Mouse (Mus musculus) hindbrain, postnatal 0 days (tissue): ENCODE results near the gene Hddc3. TPM values are rescaled to one million over a fixed set of nuclear protein-coding genes. Genes with fewer than 3 reads are reported as not detected.

Source experiments
- ATAC-seq: fragments of 200-750 bp; cut with Nextera tagmentation; 2 replicates; pipeline ENCODE4 v1.8.0; 2017; ENCODE audit warnings: mild to moderate bottlenecking, moderate TSS enrichment, moderate library complexity
- DNase-seq: peaks from one replicate; pipeline ENCODE4 v3.0.0-alpha.2; 2015; ENCODE audit warnings: low spot score
- H3K27ac ChIP-seq: fragments of 300-500 bp; sonication (generic); 2 replicates; pipeline ENCODE4 v1.5.1; 2014; ENCODE audit warnings: mild to moderate bottlenecking
- H3K27me3 ChIP-seq: fragments of 300-500 bp; sonication (generic); 2 replicates; pipeline ENCODE4 v1.6.1; 2014; ENCODE audit warnings: low read length, mixed read lengths; ENCODE audit not compliant: insufficient read depth
- H3K36me3 ChIP-seq: fragments of 300-500 bp; sonication (generic); 2 replicates; pipeline ENCODE4 v1.6.1; 2014; ENCODE audit warnings: low read length, mixed read lengths; ENCODE audit not compliant: insufficient read depth
- H3K4me1 ChIP-seq: fragments of 300-500 bp; sonication (generic); 2 replicates; pipeline ENCODE4 v1.6.1; 2014; ENCODE audit warnings: antibody characterized with exemption, low read length, mixed read lengths; ENCODE audit not compliant: insufficient read depth
- H3K4me2 ChIP-seq: fragments of 300-500 bp; sonication (generic); 2 replicates; pipeline ENCODE4 v1.6.1; 2014; ENCODE audit warnings: low read depth, mild to moderate bottlenecking, low read length, moderate library complexity, mixed read lengths
- H3K4me3 ChIP-seq: fragments of 300-500 bp; sonication (generic); 2 replicates; pipeline ENCODE4 v1.5.1; 2014; ENCODE audit warnings: low read length
- H3K9ac ChIP-seq: fragments of 300-500 bp; sonication (generic); replicated peaks from 2 replicates; pipeline ENCODE4 v1.6.1; 2014; ENCODE audit warnings: mild to moderate bottlenecking, low read length, moderate library complexity, mixed read lengths
- H3K9me3 ChIP-seq: fragments of 300-500 bp; sonication (generic); 2 replicates; pipeline ENCODE4 v1.6.1; 2016; ENCODE audit warnings: low read length, mixed read lengths
- CTCF ChIP-seq: IDR thresholded peaks from 2 replicates; pipeline ENCODE4 v1.5.1; 2016; ENCODE audit warnings: antibody characterized with exemption, control low read depth, low read depth
- WGBS: fragments of 180-500 bp; shearing (Covaris S2); extraction: QIAGEN DNeasy Blood & Tissue Kit; methylation state at CpG from one replicate; pipeline ENCODE4 v1.1.7; 2014; 5-methylcytosine and 5-hydroxymethylcytosine counted together
- polyA plus RNA-seq: library from polyadenylated mRNA; unstranded; fragments of >200 nt; fragmentation: Nextera tagmentation; extraction: Ambion mirVana; gene quantifications from 2 replicates; pipeline ENCODE4 v1.2.1, GENCODE M21; 2015
- total RNA-seq: library from RNA; depleted of rRNA; stranded (reverse); fragments of >200 nt; gene quantifications from 2 replicates; pipeline ENCODE4 v1.2.3, GENCODE M21; 2014

Hddc3 gene
- total and polyA plus RNA-seq, 2 experiments from 2014 or later = 15.5 to 32.2 TPM

GRCm38 (mm10) chr7:80330278-80330677, 12.6 kb upstream of the Hddc3 start:
- H3K27me3 ChIP-seq = no peaks in the 10 kb centered on the region
- ATAC-seq (no peak), DNase-seq (no peak)
- no peak overlapping the region for H3K27ac ChIP-seq
- no peak overlapping the region for H3K4me3 ChIP-seq
- H3K4me2 ChIP-seq = no peak overlapping the region
- peaks cover 95% of the 10 kb centered on the region for H3K36me3 ChIP-seq
- no peak for TF ChIP-seq CTCF
- H3K9me3 ChIP-seq = no peaks in the 10 kb centered on the region
- no peaks in the 10 kb centered on the region for H3K4me1 ChIP-seq
- no peak overlapping the region for H3K9ac ChIP-seq
- WGBS = 71% methylated on average over 8 of the region's 8 CpGs

DNA sequence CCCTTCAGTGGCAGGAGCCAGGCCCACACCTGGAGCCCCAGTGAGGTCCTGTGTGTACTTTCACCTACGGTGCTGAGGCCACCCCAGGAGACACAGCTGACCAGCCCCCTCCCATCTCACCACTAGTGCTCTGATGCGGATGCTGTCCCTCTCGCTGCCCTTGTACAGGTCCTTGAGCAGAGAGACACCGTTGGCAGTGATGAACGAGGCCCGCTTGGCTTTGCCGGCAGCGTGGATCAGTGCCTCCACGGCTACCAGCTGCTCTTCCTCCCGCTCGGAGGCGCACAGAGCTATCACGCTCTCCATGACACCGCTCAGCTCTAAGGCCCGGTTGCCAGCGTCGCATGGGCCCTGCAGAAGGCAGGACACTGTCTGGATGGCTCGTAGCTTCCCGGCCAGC, 11.5 kb upstream of the Hddc3 start:
- no peak overlapping the region for H3K27ac ChIP-seq
- TF ChIP-seq CTCF = no peak
- H3K4me2 ChIP-seq = no peak overlapping the region
- no peak overlapping the region for H3K4me3 ChIP-seq
- H3K4me1 ChIP-seq = no peaks in the 10 kb centered on the region
- 91% methylated on average over 19 of the region's 19 CpGs for WGBS
- H3K9ac ChIP-seq = no peak overlapping the region
- DNase-seq = no peak
- H3K27me3 ChIP-seq = no peaks in the 10 kb centered on the region
- no peak for ATAC-seq
- no peaks in the 10 kb centered on the region for H3K9me3 ChIP-seq
- peaks cover 91% of the 10 kb centered on the region for H3K36me3 ChIP-seq

GRCm38 (mm10) chr7:80334848-80335247, 8.1 kb upstream of the Hddc3 start:
- WGBS = 93% methylated on average over 4 of the region's 4 CpGs

DNA sequence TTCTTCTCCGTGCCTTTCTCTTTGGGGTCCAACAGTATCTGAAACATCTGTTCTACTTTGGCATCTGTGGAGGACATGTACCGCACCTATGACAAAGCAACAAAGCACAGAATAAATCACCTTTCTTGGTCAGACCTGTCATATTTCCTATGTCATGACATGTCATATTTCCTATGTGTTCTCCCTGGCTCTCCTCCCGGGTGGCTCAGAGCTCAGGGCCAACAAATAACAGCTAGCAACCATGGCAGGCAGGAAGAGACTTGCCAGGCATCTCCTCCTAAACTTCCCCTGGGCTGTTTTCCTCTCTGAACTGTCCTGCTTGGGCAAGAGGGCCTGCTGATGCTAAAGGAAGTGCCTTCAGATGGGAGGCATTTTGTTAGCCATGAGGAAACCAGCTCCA, 6.0 kb upstream of the Hddc3 start:
- no peaks in the 10 kb centered on the region for H3K27me3 ChIP-seq
- peaks cover 47% of the 10 kb centered on the region for H3K36me3 ChIP-seq
- H3K9me3 ChIP-seq = no peaks in the 10 kb centered on the region
- DNase-seq = no peak
- no peak for TF ChIP-seq CTCF
- no peak overlapping the region for H3K4me2 ChIP-seq
- ATAC-seq = no peak
- H3K4me1 ChIP-seq = no peaks in the 10 kb centered on the region
- H3K27ac ChIP-seq = no peak overlapping the region
- H3K9ac ChIP-seq = no peak overlapping the region
- 89% methylated on average over 3 of the region's 3 CpGs for whole genome bisulfite sequencing
- H3K4me3 ChIP-seq = no peak overlapping the region

More at GRCm38 (mm10) chr7:80334848-80335247, 8.1 kb upstream of the Hddc3 start:
- no peak for TF ChIP-seq CTCF
- no peak overlapping the region for H3K27ac ChIP-seq
- H3K4me1 ChIP-seq = no peaks in the 10 kb centered on the region
- ATAC-seq (no peak), DNase-seq (no peak)
- H3K27me3 ChIP-seq = no peaks in the 10 kb centered on the region
- no peak overlapping the region for H3K4me3 ChIP-seq
- H3K9me3 ChIP-seq = no peaks in the 10 kb centered on the region
- H3K9ac ChIP-seq = no peak overlapping the region
- peaks cover 68% of the 10 kb centered on the region for H3K36me3 ChIP-seq
- no peak overlapping the region for H3K4me2 ChIP-seq

- peaks cover 6% of the 10 kb centered on the region; the same call in 1 of the 2 replicates for H3K4me1 ChIP-seq
- H3K9ac ChIP-seq = peak overlapping the region; percentile 70
- DNase-seq (peak; percentile 61), ATAC-seq (no peak)
- peaks cover 25% of the 10 kb centered on the region; the same call in 1 of the 2 replicates for H3K36me3 ChIP-seq
- H3K4me2 ChIP-seq = peak overlapping the region; percentile 81
- H3K9me3 ChIP-seq = no peaks in the 10 kb centered on the region
- WGBS = 5% methylated on average over 17 of the region's 17 CpGs
- no peak for TF ChIP-seq CTCF
- H3K27me3 ChIP-seq = no peaks in the 10 kb centered on the region
- H3K27ac ChIP-seq = peak overlapping the region; percentile 80
- H3K4me3 ChIP-seq = peak overlapping the region; percentile 50
These were observed 3.5 kb upstream of the Hddc3 start for GRCm38 (mm10) chr7:80339371-80339770.

DNA sequence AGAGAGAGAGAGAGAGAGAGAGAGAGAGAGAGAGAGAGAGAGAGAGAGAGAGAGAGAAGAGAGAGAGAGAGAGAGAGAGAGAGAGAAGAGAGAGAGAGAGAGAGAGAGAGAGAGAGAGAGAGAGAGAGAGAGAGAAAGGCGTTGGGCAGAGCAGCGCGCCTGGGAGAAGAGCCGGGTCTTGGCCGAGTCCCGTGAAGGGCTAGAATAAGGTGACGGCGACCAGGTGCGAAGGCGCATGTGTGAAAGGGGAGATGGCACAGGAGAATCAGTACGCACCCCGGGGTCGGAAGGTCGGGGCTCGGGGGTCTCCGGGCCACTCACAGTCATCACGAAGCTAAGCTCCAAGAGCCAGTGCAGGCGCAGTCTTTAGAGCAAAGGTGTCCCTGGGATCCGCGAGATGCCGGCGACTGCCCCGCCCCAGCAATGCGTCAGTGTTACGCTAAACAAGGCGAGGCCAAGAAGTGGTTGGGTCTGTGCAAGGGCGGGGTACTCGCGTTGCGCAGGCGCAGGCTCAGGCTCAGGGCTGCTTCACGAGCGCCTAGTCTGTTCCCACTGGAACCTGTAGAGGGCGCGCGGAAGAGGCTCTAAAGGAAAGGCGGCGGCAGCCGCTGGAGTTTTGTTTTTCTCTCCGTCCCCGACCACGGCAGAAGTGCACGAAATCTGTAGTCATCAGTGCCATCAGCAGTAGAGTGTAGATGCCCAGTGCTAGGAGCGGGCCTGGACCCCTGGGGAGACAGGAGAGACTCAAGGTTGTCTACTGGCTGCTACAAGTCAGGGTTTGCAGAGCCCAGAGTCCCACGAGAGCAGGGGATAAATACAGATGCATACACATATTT, 2.9 kb upstream of the Hddc3 start:
- Histone ChIP-seq H3K27me3 (no peaks in the 10 kb centered on the region), H3K27ac (peak overlapping the region; percentile 87), H3K36me3 (peaks cover 19% of the 10 kb centered on the region; the same call in 1 of the 2 replicates), H3K4me1 (peaks cover 6% of the 10 kb centered on the region; the same call in 1 of the 2 replicates), H3K4me3 (peak overlapping the region; percentile 50), H3K4me2 (peak overlapping the region; percentile 81), H3K9ac (peak overlapping the region; percentile 70), H3K9me3 (no peaks in the 10 kb centered on the region)
- DNase-seq = peak; percentile 98
- peak; percentile 97 for ATAC-seq
- under 1% methylated on average over 45 of the region's 45 CpGs for WGBS
- peak; percentile 88 for TF ChIP-seq CTCF

DNA sequence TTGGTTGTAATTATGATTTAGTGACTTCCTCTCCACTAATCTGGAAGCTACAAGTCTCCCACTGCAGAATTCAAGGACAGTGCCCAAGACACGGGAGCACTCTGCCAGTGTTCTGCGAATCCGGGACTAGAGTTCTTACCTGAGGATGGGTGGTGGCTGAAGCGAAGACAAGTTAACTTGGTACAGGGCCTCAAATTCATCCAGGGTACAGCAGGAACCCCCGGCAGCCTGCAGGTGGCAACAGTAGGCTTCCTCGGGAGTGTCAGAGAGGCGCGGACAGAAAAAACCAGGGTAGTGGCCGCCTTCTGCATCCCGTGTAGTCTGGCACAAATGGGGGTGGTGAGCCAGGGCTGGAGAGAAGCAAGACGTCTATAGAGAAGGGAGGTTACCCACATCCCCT, 2.1 kb upstream of the Hddc3 start, which contains the start of gene Unc45a:
Gene Unc45a, minus strand, starts transcription at position 213 of the 400 bp plus-strand sequence.
- H3K4me3 ChIP-seq = peak within 1 kb of the TSS; percentile 50
- H3K4me2 ChIP-seq = peak within 1 kb of the TSS; percentile 81
- 2% methylated on average over 11 of the region's 11 CpGs for WGBS
- DNase-seq (peak; percentile 82), ATAC-seq (peak; percentile 28)
- no peaks in the 10 kb centered on the region for H3K9me3 ChIP-seq
- peaks cover 11% of the 10 kb centered on the region; the same call in 1 of the 2 replicates for H3K36me3 ChIP-seq
- H3K4me1 ChIP-seq = peaks cover 6% of the 10 kb centered on the region; the same call in 1 of the 2 replicates
- TF ChIP-seq CTCF = peak; percentile 78
- peak within 1 kb of the TSS; percentile 87 for H3K27ac ChIP-seq
- H3K9ac ChIP-seq = peak within 1 kb of the TSS; percentile 70
- H3K27me3 ChIP-seq = no peaks in the 10 kb centered on the region
